Mouse (Mus musculus) c-Kit-positive CD71-negative TER-119-negative erythroid progenitor cells, embryonic 14.5 days (primary cell): ENCODE data around the gene Fbxo46.
"Not testable (repeated sequence)": the region's sequence is repeated elsewhere in the genome, so short reads cannot be mapped to it uniquely, and the experiment has no call there.

Experiments used
- DNase-seq: peaks from one replicate; pipeline ENCODE4 v3.0.0-alpha.2; 2013; ENCODE audit warnings: low read depth

Fbxo46 gene

DNA sequence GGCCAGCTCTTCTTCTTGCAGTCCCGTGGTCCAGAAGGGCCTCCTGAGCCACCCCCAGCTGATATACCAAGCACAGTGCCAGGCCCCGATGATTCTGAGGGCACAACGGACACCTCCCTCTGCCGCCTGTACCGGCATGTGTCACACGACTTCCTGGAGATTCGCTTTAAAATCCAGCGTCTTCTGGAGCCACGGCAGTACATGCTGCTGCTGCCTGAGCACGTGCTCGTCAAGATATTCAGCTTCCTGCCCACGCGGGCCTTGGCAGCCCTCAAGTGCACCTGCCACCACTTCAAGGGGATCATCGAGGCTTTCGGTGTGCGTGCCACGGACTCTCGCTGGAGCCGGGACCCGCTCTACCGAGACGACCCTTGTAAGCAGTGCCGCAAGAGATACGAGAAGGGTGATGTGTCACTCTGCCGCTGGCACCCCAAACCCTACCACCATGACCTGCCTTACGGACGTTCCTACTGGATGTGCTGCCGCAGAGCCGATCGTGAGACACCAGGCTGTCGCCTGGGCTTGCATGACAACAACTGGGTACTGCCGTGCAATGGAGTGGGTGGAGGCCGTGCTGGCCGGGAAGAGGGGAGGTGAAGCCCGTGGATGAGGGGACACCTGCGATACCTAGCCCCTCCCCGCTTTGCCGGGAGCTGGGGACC, 17.1 kb downstream of the Fbxo46 start:
- no peak for DNase-seq

- DNase-seq, result no peak
Observed at GRCm38 (mm10) chr7:19137380-19137779, 17.7 kb downstream of the Fbxo46 start.

GRCm38 (mm10) chr7:19146793-19147192, 27.1 kb downstream of the Fbxo46 start:
- DNase-seq, result no peak

DNA sequence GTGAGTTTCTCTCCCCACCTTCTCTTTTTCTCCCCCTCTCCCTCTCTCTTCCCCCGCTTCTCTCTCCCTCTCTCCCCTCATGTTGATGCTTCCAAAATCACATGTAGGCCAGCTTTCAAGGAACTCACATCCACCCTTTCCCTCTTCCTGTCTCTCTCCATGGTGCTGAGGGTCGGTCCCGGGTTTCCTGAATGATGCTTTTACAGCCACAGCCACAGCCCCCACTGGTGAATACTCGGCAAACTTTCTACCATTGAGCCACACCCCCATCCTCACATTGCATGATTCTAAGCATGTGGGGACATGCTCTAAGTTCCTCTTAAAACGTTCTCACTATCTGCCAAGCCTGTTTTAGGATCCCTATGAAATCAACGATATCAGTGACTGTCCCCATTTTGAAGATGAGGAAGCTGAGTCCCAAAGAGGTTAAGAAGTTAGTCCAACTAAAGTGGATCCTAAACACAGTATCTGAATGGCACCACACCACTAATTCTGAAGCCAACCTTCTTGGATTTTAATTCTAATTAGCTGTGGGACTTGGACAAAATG, 27.9 kb downstream of the Fbxo46 start:
- DNase-seq, result no peak

DNA sequence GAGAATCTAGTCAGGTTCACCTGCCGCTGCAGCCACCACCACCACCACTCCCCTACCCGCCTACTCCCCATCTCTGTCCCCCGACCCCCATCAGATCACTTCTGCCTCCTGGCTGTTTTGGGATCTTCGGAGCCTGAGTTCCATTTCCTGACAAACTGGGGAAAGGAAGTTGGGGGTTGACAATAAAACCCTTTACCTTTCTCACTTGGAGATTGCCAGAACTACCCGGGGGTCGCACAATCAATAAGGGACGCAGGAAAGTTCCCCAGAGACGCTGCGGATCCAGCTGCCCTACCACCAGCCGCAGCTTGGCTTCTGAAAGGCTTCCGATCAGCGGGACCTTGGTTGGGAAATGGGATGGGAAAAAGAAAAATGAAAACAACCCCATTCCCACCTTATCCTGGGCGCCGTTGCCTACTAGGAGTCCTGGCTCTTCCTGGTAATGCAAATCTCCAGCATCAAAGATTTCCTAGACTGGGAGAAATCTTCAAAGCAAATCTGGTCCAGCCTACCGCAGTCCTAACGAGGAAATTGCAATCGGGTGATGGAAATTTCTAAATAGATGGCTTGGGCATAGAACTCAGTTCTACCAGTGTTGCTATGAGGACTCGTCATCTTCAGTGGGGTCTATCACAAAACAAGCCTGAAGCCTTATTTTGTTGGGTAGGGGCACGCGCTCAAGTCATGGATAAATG, 28.7 kb downstream of the Fbxo46 start:
- DNase-seq, result no peak

DNA sequence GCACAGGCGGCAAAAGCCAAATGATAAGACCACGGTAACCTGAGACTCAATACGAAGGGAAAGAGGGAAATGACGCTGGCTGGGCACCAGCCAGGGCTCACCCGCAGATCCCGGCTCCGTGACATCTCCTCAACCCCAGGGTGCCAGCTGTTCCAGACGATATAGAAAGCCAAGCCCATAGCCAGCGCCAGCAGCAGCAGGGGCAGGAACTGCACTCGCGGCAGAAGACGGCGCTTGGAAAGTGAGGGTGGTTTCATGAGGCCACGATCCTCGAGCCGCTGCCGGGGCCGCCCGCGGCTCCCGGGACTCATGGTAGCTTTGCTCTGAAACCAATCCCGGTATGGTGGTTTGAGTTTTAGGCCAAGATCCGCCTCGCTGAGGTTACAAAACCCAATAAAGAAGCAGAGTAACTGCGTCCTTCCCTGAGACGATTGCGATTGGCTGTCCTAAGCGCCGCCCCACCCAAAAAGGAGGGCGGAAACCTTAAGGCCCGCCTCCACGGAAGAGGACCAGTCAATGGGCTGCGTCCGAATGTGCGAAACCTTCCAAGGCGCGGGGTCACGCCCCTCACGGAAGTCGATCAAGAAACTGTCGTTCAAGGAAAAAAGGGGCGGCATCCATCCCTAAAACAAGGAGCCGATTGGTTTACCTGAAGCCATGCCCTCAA, 29.3 kb downstream of the Fbxo46 start, which contains the start of gene Qpctl:
Qpctl (minus strand) TSS at position 417 of the 667 bp plus-strand sequence.
- DNase-seq, result peak; percentile 99

DNA sequence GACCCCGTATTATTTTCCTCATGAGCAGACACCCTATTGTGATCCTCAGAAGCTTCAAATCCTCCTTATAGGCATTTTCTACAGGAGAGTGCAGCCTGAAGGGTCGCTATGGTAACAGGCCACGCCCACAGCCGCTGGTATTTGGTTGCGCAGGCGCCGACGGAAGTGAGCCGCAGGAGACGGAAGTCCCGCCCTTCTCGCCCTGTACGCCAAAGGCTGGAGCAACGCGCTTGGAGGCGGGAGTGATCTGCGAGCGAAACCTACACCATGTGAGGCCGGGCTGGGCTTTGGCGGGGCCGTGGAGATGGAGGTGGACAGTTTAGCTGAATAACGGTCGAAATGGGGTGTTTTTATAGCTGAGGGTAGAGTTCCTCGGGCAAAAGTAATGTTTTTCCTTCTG, 30.0 kb downstream of the Fbxo46 start, which contains the start of gene Snrpd2:
Snrpd2 (plus strand) TSS at position 97 of the 400 bp plus-strand sequence.
- DNase-seq, result peak; percentile 87

GRCm38 (mm10) chr7:19151121-19151520, 31.5 kb downstream of the Fbxo46 start:
- DNase-seq, result not testable (repeated sequence)

DNA sequence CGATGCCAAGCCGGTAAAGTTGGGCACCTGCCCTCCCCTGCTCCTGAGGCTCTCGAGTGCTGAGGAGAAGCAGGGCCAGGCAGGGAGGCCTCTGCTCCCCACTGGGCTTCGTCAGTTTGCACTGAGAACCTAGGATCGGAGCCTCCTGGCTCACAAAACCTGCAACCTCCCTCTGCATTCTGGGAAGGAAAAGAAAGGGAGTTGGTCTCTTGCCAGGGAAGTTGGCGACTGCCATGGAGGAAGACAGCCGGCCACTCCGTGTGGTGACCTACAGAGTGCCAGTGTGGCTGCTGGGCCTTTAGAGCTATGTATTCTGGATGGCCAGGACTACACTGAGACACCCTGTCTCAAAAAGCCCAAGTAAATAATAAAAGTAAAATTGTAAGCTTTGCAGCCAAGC, 35.1 kb downstream of the Fbxo46 start:
- DNase-seq, result no peak

DNA sequence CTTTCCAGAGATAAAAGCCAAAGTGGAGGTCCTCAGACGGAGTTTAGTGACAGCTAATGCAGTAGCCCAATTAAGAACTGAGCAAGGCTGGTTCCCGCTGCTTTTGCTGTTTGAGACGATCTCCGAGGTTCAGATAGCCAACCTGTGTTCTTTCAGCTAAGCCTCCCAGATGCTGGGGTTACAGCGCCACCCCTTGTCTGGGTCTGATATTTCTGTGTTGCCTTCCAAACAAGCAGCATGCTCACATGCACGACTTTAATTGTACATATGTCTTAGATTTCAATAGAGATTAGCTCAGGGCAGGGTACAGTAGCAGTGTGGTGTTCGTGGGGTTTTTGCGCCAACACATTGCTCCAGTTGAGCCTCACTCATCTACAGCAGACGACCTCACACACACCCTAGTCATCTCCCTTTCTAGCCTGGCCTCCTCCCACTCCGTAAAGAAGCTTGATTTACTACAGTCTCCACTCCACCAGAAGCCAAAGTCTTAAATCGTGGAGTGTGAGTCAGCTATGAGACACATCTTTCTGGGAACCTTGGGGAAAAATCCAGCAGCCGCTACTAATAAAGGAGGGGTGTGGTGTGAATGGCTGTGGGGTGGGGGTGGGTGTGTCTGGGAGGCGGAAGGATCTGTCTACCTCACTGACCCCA, 36.3 kb downstream of the Fbxo46 start:
- DNase-seq, result no peak

GRCm38 (mm10) chr7:19157160-19157800, 37.6 kb downstream of the Fbxo46 start:
- peak; percentile 71 for DNase-seq

GRCm38 (mm10) chr7:19158601-19159000, 38.9 kb downstream of the Fbxo46 start:
- DNase-seq, result no peak

- DNase-seq, result no peak
Observed at GRCm38 (mm10) chr7:19159411-19159810, 39.8 kb downstream of the Fbxo46 start.

DNA sequence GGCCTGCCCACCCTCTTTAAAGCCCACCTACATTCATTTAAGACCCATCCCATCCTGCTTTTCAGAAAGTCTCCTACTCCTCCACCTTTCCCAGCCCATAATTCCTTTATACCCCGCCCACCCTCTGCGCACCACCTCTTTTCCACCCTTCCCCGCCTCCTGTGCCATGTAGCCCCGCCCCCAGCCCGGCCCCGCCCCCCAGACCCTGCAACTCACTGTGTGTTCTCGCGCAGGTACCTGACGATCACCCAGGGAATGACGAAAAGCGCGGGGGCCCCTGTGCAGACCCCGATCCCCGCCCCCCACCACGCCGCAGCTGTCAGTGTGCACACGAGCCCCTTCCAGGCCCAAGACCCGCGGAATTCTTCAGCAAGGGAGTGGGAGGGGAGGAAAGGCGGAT, 40.5 kb downstream of the Fbxo46 start:
- no peak for DNase-seq

- no peak for DNase-seq
Observed at GRCm38 (mm10) chr7:19162928-19163327, 43.3 kb downstream of the Fbxo46 start.

DNA sequence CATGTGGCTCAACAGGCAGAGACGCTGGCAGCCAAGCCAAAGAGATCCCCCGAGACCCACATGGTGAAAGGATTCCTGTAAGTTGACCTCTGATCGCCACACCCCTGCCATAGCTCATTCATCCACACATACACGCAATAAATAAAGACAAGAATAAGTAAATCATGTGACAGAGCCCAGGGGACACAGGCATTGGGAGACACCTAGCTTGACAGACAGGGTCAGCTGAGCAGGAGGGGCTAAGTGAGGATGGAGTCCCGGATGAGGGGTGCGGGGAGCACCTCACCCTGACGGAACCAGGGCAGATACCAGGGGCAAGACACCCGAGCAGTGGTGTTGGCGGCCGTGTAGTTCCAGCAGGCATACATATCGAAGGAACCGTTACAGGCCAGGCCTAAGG, 44.1 kb downstream of the Fbxo46 start:
- no peak for DNase-seq

DNA sequence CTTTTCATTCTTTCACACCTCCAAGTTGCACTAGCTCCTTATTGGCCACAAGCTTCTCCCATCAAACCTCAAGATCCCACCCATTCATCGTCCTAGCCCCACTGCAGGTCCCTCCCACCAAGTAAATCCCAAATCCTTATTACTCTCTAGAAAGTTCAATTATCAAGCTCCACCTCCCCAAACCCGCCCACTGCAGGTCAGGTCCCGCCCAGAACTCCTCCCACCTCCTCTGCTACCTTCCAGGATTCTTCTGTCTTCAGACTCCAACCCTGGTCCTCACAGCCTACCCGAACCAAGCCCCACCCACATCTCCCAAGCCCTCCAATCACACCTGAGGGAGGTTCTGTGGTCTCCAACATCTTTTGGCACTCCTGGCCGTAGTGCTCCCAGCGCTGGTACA, 44.5 kb downstream of the Fbxo46 start:
- no peak for DNase-seq

- no peak for DNase-seq
Observed at GRCm38 (mm10) chr7:19164978-19165377, 45.3 kb downstream of the Fbxo46 start.

DNA sequence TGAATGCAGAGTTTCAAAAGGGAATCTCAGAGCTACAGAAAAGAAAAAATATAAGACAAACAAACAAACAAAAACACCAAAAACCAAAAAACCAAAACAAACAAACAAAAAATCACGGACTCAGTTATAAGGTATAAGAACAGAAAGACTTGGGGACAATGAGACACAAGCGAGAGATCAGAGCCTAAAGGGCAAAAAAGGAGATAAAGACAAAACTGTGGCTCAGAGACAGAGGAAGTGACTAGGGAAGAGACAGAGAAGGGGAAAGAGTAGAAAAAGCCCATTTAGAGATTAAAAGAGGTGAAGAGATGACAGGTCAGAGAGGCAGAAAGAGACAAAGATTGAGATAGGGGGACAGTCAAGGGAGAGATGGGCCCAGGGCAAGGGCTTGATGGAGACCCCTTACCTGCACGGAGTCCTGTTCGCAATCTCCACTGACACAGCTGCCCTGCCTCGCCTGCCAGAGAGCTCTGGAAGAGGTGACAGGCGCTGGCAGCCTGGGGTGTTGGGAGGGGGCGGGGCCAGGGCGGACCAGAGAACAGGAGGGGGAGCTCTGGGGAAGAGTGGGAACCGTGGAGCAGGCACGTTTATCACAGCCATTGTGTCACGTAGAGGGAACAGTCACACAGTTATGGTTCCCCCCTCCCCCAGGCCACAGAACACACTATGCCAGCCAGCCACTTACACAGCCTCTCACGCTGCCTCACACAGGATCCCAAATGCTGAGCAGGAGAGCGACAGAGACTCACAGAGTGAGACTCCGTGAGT, 46.2 kb downstream of the Fbxo46 start, which contains the start of gene Gipr:
Gipr (minus strand) TSS at position 472 of the 768 bp plus-strand sequence.
- no peak for DNase-seq

DNA sequence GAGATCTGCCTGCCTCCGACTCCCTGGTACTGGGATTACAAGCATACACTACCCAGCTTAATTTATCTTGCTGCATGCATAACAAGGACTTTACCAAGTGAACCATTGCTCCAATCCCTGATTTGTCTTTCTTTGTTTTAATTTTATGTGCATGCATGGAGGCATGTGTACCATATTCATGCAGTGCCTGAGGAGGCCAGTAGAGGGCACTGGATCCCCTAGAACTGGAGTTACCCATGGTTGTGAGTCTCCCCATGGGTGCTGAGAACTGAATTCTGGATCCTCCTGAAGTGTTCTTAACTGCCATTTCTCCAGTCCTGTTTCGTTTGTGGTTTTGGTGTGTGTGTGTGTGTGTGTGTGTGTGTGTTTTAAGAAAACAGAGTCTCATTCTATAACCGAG, 47.3 kb downstream of the Fbxo46 start:
- no peak for DNase-seq

GRCm38 (mm10) chr7:19169506-19169905, 49.8 kb downstream of the Fbxo46 start:
- no peak for DNase-seq
